Mouse (Mus musculus): ENCODE measurements around the gene Olfr287. TPM values are rescaled to one million over a fixed set of nuclear protein-coding genes. Genes with fewer than 3 reads are reported as not detected.
A peak's percentile ranks its signal among the peaks of the same experiment; 100 is the strongest.

Gene Olfr287
- polyA plus RNA-seq, 1 experiment from 2014 or later, result not detected

DNA sequence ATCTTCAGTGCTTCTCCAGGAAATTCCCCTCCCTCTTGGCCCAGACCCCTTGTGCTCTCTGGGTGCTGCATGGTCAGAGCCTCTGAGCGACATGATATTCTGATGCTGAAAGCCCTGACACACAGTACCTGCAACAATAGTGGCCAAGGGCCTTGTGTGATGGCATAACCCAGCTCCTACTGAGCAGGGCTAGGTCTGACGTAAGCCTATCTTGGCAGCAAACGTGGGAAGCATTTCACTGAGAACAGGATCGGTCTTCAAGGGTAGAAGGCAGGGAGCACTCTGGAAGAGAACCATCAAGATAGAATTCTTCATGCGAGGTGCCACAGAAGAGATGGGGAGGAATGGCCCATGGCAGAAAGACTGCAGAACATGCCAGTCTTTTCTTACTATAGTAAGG is 55.3 kb downstream of the Olfr287 start, which contains the start of gene Asb8:
Gene Asb8, minus strand, starts transcription at position 101 of the 400 bp plus-strand sequence.
- H3K27ac ChIP-seq, result peak within 1 kb of the TSS; percentile 50; the same call in 1 of the 2 replicates
- H3K36me3 ChIP-seq, result no peaks in the 10 kb centered on the region
- H3K4me1 ChIP-seq (replicated peaks), result peaks cover 53% of the 10 kb centered on the region
- peaks cover 54% of the 10 kb centered on the region for H3K27me3 ChIP-seq (ENCODE audit: insufficient read depth, poor library complexity, severe bottlenecking)
- DNase-seq (ENCODE audit: low spot score), result no peak
- no peaks in the 10 kb centered on the region for H3K9me3 ChIP-seq
- 86% methylated on average over 5 of the region's 5 CpGs for WGBS
- no peak within 1 kb of the TSS for H3K4me3 ChIP-seq

DNA sequence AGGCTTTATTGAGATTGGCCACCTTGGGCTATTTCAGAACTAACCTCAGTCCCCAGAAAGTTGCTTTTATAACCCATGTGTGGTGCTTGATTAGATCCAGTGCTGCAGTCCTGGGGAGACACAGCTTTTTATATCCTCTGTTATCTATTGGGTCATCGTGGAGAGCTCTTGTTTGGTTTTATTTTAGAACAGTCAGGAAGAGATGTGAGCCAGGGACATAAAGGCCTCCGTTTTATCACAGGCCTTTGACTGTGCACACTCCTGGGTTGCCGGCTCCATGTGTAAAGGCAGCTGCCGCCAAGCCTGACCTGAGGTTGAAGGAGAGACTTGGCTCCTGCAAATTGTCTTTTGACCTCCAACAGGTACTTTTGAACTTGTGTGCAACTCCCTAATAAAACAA is 58.3 kb downstream of the Olfr287 start:
- H3K36me3 ChIP-seq, result no peaks in the 10 kb centered on the region
- peaks cover 24% of the 10 kb centered on the region for H3K27me3 ChIP-seq (ENCODE audit: insufficient read depth, poor library complexity, severe bottlenecking)
- H3K27ac ChIP-seq, result no peak overlapping the region
- WGBS, result 85% methylated on average over 4 of the region's 4 CpGs
- DNase-seq (ENCODE audit: low spot score), result no peak
- H3K4me1 ChIP-seq (replicated peaks), result peaks cover 34% of the 10 kb centered on the region
- no peak overlapping the region for H3K4me3 ChIP-seq
- no peaks in the 10 kb centered on the region for H3K9me3 ChIP-seq

DNA sequence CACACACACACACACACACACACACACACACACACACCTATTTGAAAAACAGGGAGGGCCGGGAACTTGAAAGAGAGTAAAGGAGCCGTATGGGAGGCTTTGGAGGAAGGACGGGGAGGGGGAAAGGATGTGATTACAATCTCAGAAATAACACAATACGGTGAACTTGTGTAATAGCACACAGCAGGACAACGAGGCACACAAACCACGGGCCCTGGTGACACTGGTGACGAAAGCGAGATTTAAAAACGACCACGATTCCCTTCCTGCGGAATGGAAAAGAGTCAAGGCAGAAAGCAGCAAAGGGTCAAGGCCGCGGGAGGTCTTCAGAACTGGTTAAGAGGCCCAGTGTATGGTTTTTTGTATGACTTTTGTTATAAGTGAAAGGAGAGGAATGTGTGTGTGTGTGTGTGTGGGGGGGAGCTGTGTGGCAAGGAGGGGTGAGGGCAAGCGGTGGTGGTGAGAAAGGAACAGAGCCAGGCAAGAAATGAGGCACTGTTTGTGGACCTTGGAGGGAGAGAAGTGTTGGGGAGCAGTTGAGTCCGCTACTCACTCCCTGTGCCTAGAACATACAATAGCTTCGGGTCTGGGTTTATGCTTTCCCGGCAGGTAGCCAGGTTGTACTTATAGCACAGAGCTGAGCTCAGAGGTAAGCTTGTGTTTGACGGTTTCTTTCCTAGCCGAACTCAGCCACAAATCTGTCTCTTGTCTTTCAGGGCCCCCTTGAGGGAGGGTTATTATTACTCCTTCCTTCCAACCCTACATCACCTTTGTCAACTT is 59.6 kb downstream of the Olfr287 start:
- 55% methylated on average over 19 of the region's 19 CpGs for WGBS
- Histone ChIP-seq H3K4me1 (replicated peaks) (peaks cover 21% of the 10 kb centered on the region), H3K27ac (peak overlapping the region; percentile 40; the same call in 1 of the 2 replicates)

DNA sequence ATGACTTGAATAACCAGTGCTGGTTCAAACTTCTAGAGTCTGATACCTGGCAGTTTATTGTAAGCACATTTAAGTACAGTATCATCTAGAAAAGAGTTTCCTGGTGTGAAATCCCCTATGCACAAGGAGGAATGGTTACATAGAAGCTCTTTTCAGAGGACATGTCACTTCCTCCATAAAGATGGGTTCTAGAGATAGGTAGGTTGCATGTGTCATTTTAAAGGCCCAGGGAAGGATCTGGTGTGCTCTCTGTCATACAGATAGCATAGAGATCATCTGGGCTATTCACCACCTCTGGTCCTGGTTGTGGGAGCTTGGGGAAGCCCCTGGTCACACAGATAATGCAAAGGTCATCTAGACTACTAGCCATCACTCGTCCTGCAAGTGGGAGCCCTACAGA is 63.6 kb downstream of the Olfr287 start:
- WGBS, result 76% methylated on average over 1 of the region's 1 CpGs
- Histone ChIP-seq H3K4me1 (replicated peaks) (peaks cover 23% of the 10 kb centered on the region), H3K27me3 (ENCODE audit: insufficient read depth, poor library complexity, severe bottlenecking) (no peaks in the 10 kb centered on the region), H3K27ac (no peak overlapping the region), H3K36me3 (no peaks in the 10 kb centered on the region), H3K4me3 (no peak overlapping the region), H3K9me3 (no peaks in the 10 kb centered on the region)
- no peak for DNase-seq (ENCODE audit: low spot score)

More for the DNA sequence above, 59.6 kb downstream of the Olfr287 start:
- H3K36me3 ChIP-seq, result no peaks in the 10 kb centered on the region
- H3K9me3 ChIP-seq, result no peaks in the 10 kb centered on the region
- peak; percentile 10 for DNase-seq (ENCODE audit: low spot score)
- H3K27me3 ChIP-seq (ENCODE audit: insufficient read depth, poor library complexity, severe bottlenecking), result peaks cover 13% of the 10 kb centered on the region
- no peak overlapping the region for H3K4me3 ChIP-seq

Other genes starting within 250 kb of the Olfr287 start
- 196 and 224 TPM in 2 replicates for gene Col2a1, start 216.4 kb downstream of the Olfr287 start, polyA plus RNA-seq (2016; fragmentation: Nextera tagmentation; extraction: Ambion mirVana)
- 33.0 and 37.9 TPM in 2 replicates for gene Pfkm, start 128.5 kb downstream of the Olfr287 start, polyA plus RNA-seq (2016; fragmentation: Nextera tagmentation; extraction: Ambion mirVana)
- 36.5 and 44.1 TPM in 2 replicates for gene Senp1, start 127.3 kb downstream of the Olfr287 start, polyA plus RNA-seq (2016; fragmentation: Nextera tagmentation; extraction: Ambion mirVana)
- 39.4 and 48.8 TPM in 2 replicates for gene Asb8, start 55.4 kb downstream of the Olfr287 start, polyA plus RNA-seq (2016; fragmentation: Nextera tagmentation; extraction: Ambion mirVana)
- 5.9 and 12.2 TPM in 2 replicates for gene Ccdc184, start 53.9 kb downstream of the Olfr287 start, polyA plus RNA-seq (2016; fragmentation: Nextera tagmentation; extraction: Ambion mirVana)
- gene Olfr288, start 25.5 kb downstream of the Olfr287 start, polyA plus RNA-seq (2016; fragmentation: Nextera tagmentation; extraction: Ambion mirVana), result not detected in 2 replicates
- gene Gm44579, start 79 bp downstream of the Olfr287 start, polyA plus RNA-seq (2016; fragmentation: Nextera tagmentation; extraction: Ambion mirVana), result not detected in 2 replicates
- gene Olfr286, start 13.4 kb upstream of the Olfr287 start, polyA plus RNA-seq (2016; fragmentation: Nextera tagmentation; extraction: Ambion mirVana), result not detected in 2 replicates
- not detected in 2 replicates for gene H1fnt, start 36.2 kb upstream of the Olfr287 start, polyA plus RNA-seq (2016; fragmentation: Nextera tagmentation; extraction: Ambion mirVana)
- 0.66 and 1.3 TPM in 2 replicates for gene Zfp641, start 75.1 kb upstream of the Olfr287 start, polyA plus RNA-seq (2016; fragmentation: Nextera tagmentation; extraction: Ambion mirVana)
- gene Olfr285, start 96.3 kb upstream of the Olfr287 start, polyA plus RNA-seq (2016; fragmentation: Nextera tagmentation; extraction: Ambion mirVana), result not detected in 2 replicates
- gene Olfr284, start 119.9 kb upstream of the Olfr287 start, polyA plus RNA-seq (2016; fragmentation: Nextera tagmentation; extraction: Ambion mirVana), result not detected in 2 replicates
- gene Olfr283, start 159.9 kb upstream of the Olfr287 start, polyA plus RNA-seq (2016; fragmentation: Nextera tagmentation; extraction: Ambion mirVana), result not detected in 2 replicates
- gene Olfr282, start 210.2 kb upstream of the Olfr287 start, polyA plus RNA-seq (2016; fragmentation: Nextera tagmentation; extraction: Ambion mirVana), result not detected in 2 replicates
- not detected in 2 replicates for gene Olfr281, start 231.5 kb upstream of the Olfr287 start, polyA plus RNA-seq (2016; fragmentation: Nextera tagmentation; extraction: Ambion mirVana)
- gene OR5BS1P, start 248.8 kb upstream of the Olfr287 start, polyA plus RNA-seq (2016; fragmentation: Nextera tagmentation; extraction: Ambion mirVana), result not detected in 2 replicates

All from hindbrain, embryonic 10.5 days (tissue).